Comparison of ENCODE assay signal across 8 mouse cellular contexts in the genomic region with DNA sequence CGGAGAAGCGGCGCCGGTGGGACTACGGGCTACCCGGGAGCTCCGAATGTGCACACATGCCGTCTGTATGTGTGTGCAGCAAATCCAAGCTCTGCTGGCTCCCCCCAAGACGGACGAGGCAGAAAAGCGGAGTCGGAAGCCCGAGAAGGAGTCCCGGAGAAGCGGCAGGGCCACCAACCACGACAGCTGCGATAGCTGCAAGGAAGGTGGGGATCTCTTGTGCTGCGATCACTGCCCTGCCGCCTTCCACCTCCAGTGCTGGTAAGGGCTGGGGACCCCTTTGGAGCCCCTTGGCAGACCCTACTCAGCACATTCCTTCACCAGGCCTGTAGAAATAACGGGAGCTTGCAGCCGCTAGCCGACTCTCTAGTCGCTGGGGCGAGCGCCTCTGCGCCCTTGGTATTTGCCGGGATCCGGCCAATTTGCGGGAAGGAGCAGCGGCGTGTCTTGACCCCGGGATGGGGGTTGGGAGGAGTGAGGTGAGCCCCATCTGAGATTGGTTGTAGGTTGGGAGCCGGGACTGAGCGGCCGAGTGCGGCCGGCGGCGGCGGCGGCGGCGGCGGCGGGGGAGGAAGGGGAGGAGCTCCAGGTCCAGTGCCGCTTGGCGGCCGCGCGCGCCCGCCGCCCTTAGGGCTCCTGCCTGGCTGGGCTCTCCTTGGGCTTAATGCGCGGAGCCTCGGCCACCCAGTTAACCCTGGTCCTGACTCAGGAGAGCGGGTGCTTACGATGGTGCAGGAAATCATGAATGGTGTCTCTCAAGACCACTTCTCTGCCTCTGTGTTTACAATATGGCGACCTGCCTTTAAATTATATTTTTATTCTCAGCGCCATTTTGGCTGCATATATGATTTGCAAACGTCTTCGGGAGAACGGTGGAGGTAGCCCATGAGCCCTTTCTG. TPM values are rescaled to one million over a fixed set of nuclear protein-coding genes. Genes with fewer than 3 reads are reported as not detected.
DNase-seq lines count a peak whose midpoint lies in the region; ATAC-seq and TF ChIP-seq lines count a peak whose summit lies in the region.

No protein-coding gene starts in this region.

- WGBS in forebrain, embryonic 12.5 days = under 1% methylated on average over 53 of the region's 63 CpGs
- WGBS in lung, embryonic 15.5 days = under 1% methylated on average over 51 of the region's 63 CpGs

- no peak for TF ChIP-seq EP300 in ES-Bruce4 (IDR thresholded peaks at IDR 0.05; ENCODE audit: insufficient read depth, low read depth, low read length)

- peak overlapping the region; percentile 100 for H3K9ac ChIP-seq in ES-Bruce4 (ENCODE audit: low read depth, poor library complexity, severe bottlenecking)
- H3K9ac ChIP-seq in forebrain, embryonic 12.5 days = peak overlapping the region; percentile 100
- peak overlapping the region; percentile 100 for H3K9ac ChIP-seq in lung, embryonic 15.5 days

- no peak for TF ChIP-seq POLR2A in ES-Bruce4 (IDR thresholded peaks at IDR 0.05; ENCODE audit: insufficient read depth, low read length)

- H3K27ac ChIP-seq in ES-Bruce4 (ENCODE audit: insufficient read depth, low read length) = peak overlapping the region; percentile 95
- H3K27ac ChIP-seq in forebrain, embryonic 12.5 days = peak overlapping the region; percentile 94
- peak overlapping the region; percentile 95 for H3K27ac ChIP-seq in lung, embryonic 15.5 days

- no peaks in the 10 kb centered on the region for H3K9me3 ChIP-seq in ES-Bruce4 (replicated peaks; ENCODE audit: control insufficient read depth, insufficient read depth, low read length, poor library complexity, severe bottlenecking)
- no peaks in the 10 kb centered on the region for H3K9me3 ChIP-seq in forebrain, embryonic 12.5 days
- no peaks in the 10 kb centered on the region for H3K9me3 ChIP-seq in lung, embryonic 15.5 days

- peak overlapping the region; percentile 85 for H3K4me2 ChIP-seq in forebrain, embryonic 12.5 days
- peak overlapping the region; percentile 88 for H3K4me2 ChIP-seq in lung, embryonic 15.5 days

- no peak for TF ChIP-seq CTCF in ES-Bruce4 (IDR thresholded peaks at IDR 0.05; ENCODE audit: low read depth, low read length)

- peaks cover 20% of the 10 kb centered on the region for H3K36me3 ChIP-seq in ES-Bruce4 (ENCODE audit: control insufficient read depth, insufficient read depth, low read length, poor library complexity, severe bottlenecking)
- H3K36me3 ChIP-seq in forebrain, embryonic 12.5 days (replicated peaks) = peaks cover 32% of the 10 kb centered on the region
- peaks cover 22% of the 10 kb centered on the region for H3K36me3 ChIP-seq in lung, embryonic 15.5 days

- intact Hi-C loops in heart, postnatal 36 days (cut with DNase I) = loop anchor here (2.0 to 5.0 kb wide), 2 partner anchors 33 to 193 kb away; partner anchors contain the start of genes Nek8 and Tlcd1

- peak overlapping the region; percentile 93 for H3K4me3 ChIP-seq in ES-Bruce4 (ENCODE audit: low read depth, low read length)
- peak overlapping the region; percentile 100 for H3K4me3 ChIP-seq in forebrain, embryonic 12.5 days (replicated peaks)
- H3K4me3 ChIP-seq in lung, embryonic 15.5 days = peak overlapping the region; percentile 100

- peak; percentile 9; the same call in 1 of the 2 replicates for ATAC-seq in forebrain, embryonic 12.5 days (ENCODE audit: low FRiP score)
- peak; percentile 2; the same call in 1 of the 2 replicates for ATAC-seq in lung, embryonic 15.5 days (ENCODE audit: borderline replicate concordance, extremely low read depth, low FRiP score, low TSS enrichment)

- DNase-seq in c-Kit-negative CD71-positive TER-119-positive erythroid progenitor cells, embryonic 14.5 days (ENCODE audit: low read depth, low spot score) = peak; percentile 62
- DNase-seq in heart, postnatal 36 days = peak; percentile 71 to 84
- peak; percentile 51 to 61 for DNase-seq in layer of hippocampus, adult 18-20 months (ENCODE audit: low spot score in 2 of 2)
- DNase-seq in retina, adult 2 months (ENCODE audit: low read depth, low spot score) = peak; percentile 57
- peak; percentile 75 for DNase-seq in thymus, postnatal 25 days

- H3K4me1 ChIP-seq in ES-Bruce4 (ENCODE audit: control insufficient read depth, insufficient read depth, low read length) = no peaks in the 10 kb centered on the region
- peaks cover 30% of the 10 kb centered on the region for H3K4me1 ChIP-seq in forebrain, embryonic 12.5 days
- H3K4me1 ChIP-seq in lung, embryonic 15.5 days = peaks cover 17% of the 10 kb centered on the region

- H3K27me3 ChIP-seq in ES-Bruce4 (ENCODE audit: control insufficient read depth, insufficient read depth, low read length, poor library complexity, severe bottlenecking) = no peaks in the 10 kb centered on the region
- H3K27me3 ChIP-seq in forebrain, embryonic 12.5 days = no peaks in the 10 kb centered on the region
- 0 out of 2 replicates have a peak, but pooled peaks cover 2% of the 10 kb centered on the region for H3K27me3 ChIP-seq in lung, embryonic 15.5 days

RNA-seq across cellular contexts. Expression of gene Phf12, which starts 1.6 kb away (rescaled TPM):
- polyA plus RNA-seq in ES-Bruce4 (2011; ENCODE audit: insufficient read depth, insufficient read length, low read depth, missing spikeins) = 50.8 and 58.2 TPM in 2 replicates
- 29.1 and 29.6 TPM in 2 replicates for polyA plus RNA-seq in forebrain, embryonic 12.5 days (2016; fragmentation: Nextera tagmentation; extraction: Ambion mirVana)
- 10 to 100 TPM; 23.2 to 31.5 TPM for total RNA-seq in heart, postnatal 36 days (2021)
- total RNA-seq in layer of hippocampus, adult 18-20 months (2021) = 10 to 100 TPM; 52.6 to 55.4 TPM
- polyA plus RNA-seq in lung, embryonic 15.5 days (2015; fragmentation: Nextera tagmentation; extraction: Ambion mirVana) = 15.5 and 15.9 TPM in 2 replicates

RNA-seq across cellular contexts. Expression of gene Dhrs13, which starts 47.9 kb away (rescaled TPM):
- 8.7 and 10.7 TPM in 2 replicates for polyA plus RNA-seq in ES-Bruce4 (2011; ENCODE audit: insufficient read depth, insufficient read length, low read depth, missing spikeins)
- 20.6 and 21.2 TPM in 2 replicates for polyA plus RNA-seq in forebrain, embryonic 12.5 days (2016; fragmentation: Nextera tagmentation; extraction: Ambion mirVana)
- 1 to 10 TPM; 3.9 to 5.0 TPM for total RNA-seq in heart, postnatal 36 days (2021)
- total RNA-seq in layer of hippocampus, adult 18-20 months (2021) = 1 to 10 TPM; 5.0 TPM
- polyA plus RNA-seq in lung, embryonic 15.5 days (2015; fragmentation: Nextera tagmentation; extraction: Ambion mirVana) = 18.7 and 19.8 TPM in 2 replicates

RNA-seq across cellular contexts. Expression of gene Flot2, which starts 53.5 kb away (rescaled TPM):
- polyA plus RNA-seq in ES-Bruce4 (2011; ENCODE audit: insufficient read depth, insufficient read length, low read depth, missing spikeins) = 76.6 and 85.5 TPM in 2 replicates
- polyA plus RNA-seq in forebrain, embryonic 12.5 days (2016; fragmentation: Nextera tagmentation; extraction: Ambion mirVana) = 68.5 and 69.2 TPM in 2 replicates
- total RNA-seq in heart, postnatal 36 days (2021) = 10 to 100 TPM; 63.5 to 64.3 TPM
- 10 to 100 TPM; 73.6 to 75.9 TPM for total RNA-seq in layer of hippocampus, adult 18-20 months (2021)
- 65.9 and 67.2 TPM in 2 replicates for polyA plus RNA-seq in lung, embryonic 15.5 days (2015; fragmentation: Nextera tagmentation; extraction: Ambion mirVana)

RNA-seq across cellular contexts. Expression of gene Sez6, which starts 53.6 kb away (rescaled TPM):
- 0.33 and 0.57 TPM in 2 replicates for polyA plus RNA-seq in ES-Bruce4 (2011; ENCODE audit: insufficient read depth, insufficient read length, low read depth, missing spikeins)
- polyA plus RNA-seq in forebrain, embryonic 12.5 days (2016; fragmentation: Nextera tagmentation; extraction: Ambion mirVana) = 54.0 and 62.2 TPM in 2 replicates
- total RNA-seq in heart, postnatal 36 days (2021) = under 1 TPM; 0.16 to 0.44 TPM
- 100 to 1,000 TPM; 161 to 167 TPM for total RNA-seq in layer of hippocampus, adult 18-20 months (2021)
- polyA plus RNA-seq in lung, embryonic 15.5 days (2015; fragmentation: Nextera tagmentation; extraction: Ambion mirVana) = 0.23 and 0.51 TPM in 2 replicates

Comparison
In these comparisons a context has a peak if more than half of its experiments do, and no peak if none do; other contexts are left out.
1. Peak in every context shown above with its lines: DNase-seq, ATAC-seq, H3K4me3 ChIP-seq and H3K27ac ChIP-seq.